8 mouse cellular contexts compared by ENCODE assay signal in the genomic region with DNA sequence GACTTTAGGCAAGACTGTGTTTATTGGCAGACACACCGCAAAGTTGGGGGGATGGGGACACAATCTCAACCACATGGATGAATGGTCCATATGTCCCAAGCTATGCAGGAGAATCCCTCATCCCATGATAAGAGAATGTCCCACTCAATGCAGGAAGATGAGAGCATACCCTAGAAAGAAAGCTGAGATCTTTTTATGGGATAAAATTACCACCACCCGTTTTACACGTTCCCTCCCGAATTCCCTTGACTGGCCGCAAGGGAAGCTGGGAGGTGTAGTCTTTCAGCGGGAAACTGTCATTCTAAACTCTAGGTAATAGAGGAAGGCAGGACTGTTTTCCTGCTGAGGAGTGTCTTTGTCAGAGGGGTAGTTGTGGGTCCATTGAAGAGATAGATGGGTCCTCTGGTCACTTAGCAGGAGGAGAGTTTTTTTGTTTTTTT. TPM values are rescaled to one million over a fixed set of nuclear protein-coding genes. Genes with fewer than 3 reads are reported as not detected.
DNase-seq lines count a peak whose midpoint lies in the region; ATAC-seq lines count a peak whose summit lies in the region.

No protein-coding gene starts in this region.

- peak overlapping the region; percentile 70 for H3K9ac ChIP-seq in midbrain, embryonic 11.5 days (ENCODE audit: low read length)
- peak overlapping the region; percentile 73 for H3K9ac ChIP-seq in stomach, embryonic 16.5 days (ENCODE audit: low read length)

- intact Hi-C loops in left cerebral cortex, postnatal 4 days (cut with DNase I): no loop called here

- ATAC-seq in megakaryocyte, adult 5-6 weeks (ENCODE audit: poor library complexity, severe bottlenecking): no peak
- ATAC-seq in granulocyte monocyte progenitor cell, adult 5-6 weeks (replicated peaks; ENCODE audit: poor library complexity, severe bottlenecking): peak; percentile 36; the same call in 1 of the 2 replicates
- ATAC-seq in midbrain, embryonic 11.5 days (ENCODE audit: low FRiP score): peak; percentile 23; the same call in 1 of the 2 replicates
- ATAC-seq in stomach, embryonic 16.5 days (ENCODE audit: insufficient read depth, low FRiP score): no peak

- no peak overlapping the region for H3K27ac ChIP-seq in midbrain, embryonic 11.5 days (ENCODE audit: low read depth, low read length)
- peak overlapping the region; percentile 79 for H3K27ac ChIP-seq in stomach, embryonic 16.5 days (ENCODE audit: low read length)

- peaks cover 25% of the 10 kb centered on the region for H3K4me1 ChIP-seq in megakaryocyte, embryonic 14.5 days
- peaks cover 5% of the 10 kb centered on the region for H3K4me1 ChIP-seq in midbrain, embryonic 11.5 days (ENCODE audit: control insufficient read depth, insufficient read depth, low read length)
- H3K4me1 ChIP-seq in stomach, embryonic 16.5 days (ENCODE audit: control insufficient read depth, insufficient read depth, low read length): 0 out of 2 replicates have a peak, but pooled peaks cover 3% of the 10 kb centered on the region

- H3K27me3 ChIP-seq in megakaryocyte, embryonic 14.5 days (replicated peaks): no peaks in the 10 kb centered on the region
- H3K27me3 ChIP-seq in midbrain, embryonic 11.5 days (ENCODE audit: control insufficient read depth, insufficient read depth, low read length): no peaks in the 10 kb centered on the region
- no peaks in the 10 kb centered on the region for H3K27me3 ChIP-seq in stomach, embryonic 16.5 days (ENCODE audit: control insufficient read depth, insufficient read depth, low read length)

- H3K9me3 ChIP-seq in megakaryocyte, embryonic 14.5 days: no peaks in the 10 kb centered on the region
- H3K9me3 ChIP-seq in midbrain, embryonic 11.5 days (ENCODE audit: control insufficient read depth, low read length): no peaks in the 10 kb centered on the region
- no peaks in the 10 kb centered on the region for H3K9me3 ChIP-seq in stomach, embryonic 16.5 days (replicated peaks; ENCODE audit: control insufficient read depth, low read length)

- no peaks in the 10 kb centered on the region for H3K36me3 ChIP-seq in megakaryocyte, embryonic 14.5 days (replicated peaks; ENCODE audit: low read length)
- no peaks in the 10 kb centered on the region for H3K36me3 ChIP-seq in midbrain, embryonic 11.5 days (ENCODE audit: control insufficient read depth, insufficient read depth, low read length)
- H3K36me3 ChIP-seq in stomach, embryonic 16.5 days (ENCODE audit: control insufficient read depth, insufficient read depth, low read length): no peaks in the 10 kb centered on the region

- peak overlapping the region; percentile 92 for H3K4me3 ChIP-seq in megakaryocyte, embryonic 14.5 days (replicated peaks)
- peak overlapping the region; percentile 42 for H3K4me3 ChIP-seq in midbrain, embryonic 11.5 days (ENCODE audit: low read depth, low read length)
- peak overlapping the region; percentile 59 for H3K4me3 ChIP-seq in stomach, embryonic 16.5 days (replicated peaks; ENCODE audit: low read length)

- peak overlapping the region; percentile 60 for H3K4me2 ChIP-seq in midbrain, embryonic 11.5 days
- peak overlapping the region; percentile 69 for H3K4me2 ChIP-seq in stomach, embryonic 16.5 days (ENCODE audit: low read depth, low read length)

- peak; percentile 83 for DNase-seq in embryo, embryonic 10.5 days (ENCODE audit: low spot score)
- peak; percentile 61 for DNase-seq in kidney, adult 18-20 months
- peak; percentile 38 for DNase-seq in left cerebral cortex, postnatal 4 days
- peak; percentile 95 for DNase-seq in midbrain, embryonic 11.5 days (ENCODE audit: low spot score, missing footprints)

- 4% methylated on average over 6 of the region's 6 CpGs for WGBS in midbrain, embryonic 11.5 days
- 2% methylated on average over 6 of the region's 6 CpGs for WGBS in stomach, embryonic 16.5 days

RNA-seq across cellular contexts. Expression of gene Prr14l, which starts 3.7 kb away (rescaled TPM):
- 0.36 and 1.3 TPM in 2 replicates for polyA plus RNA-seq in megakaryocyte, embryonic 14.5 days (2012; ENCODE audit: insufficient read depth, low replicate concordance)
- 30.9 and 34.4 TPM in 2 replicates for total RNA-seq in megakaryocyte, adult 5-6 weeks (2015)
- total RNA-seq in megakaryocyte, adult 5-6 weeks (2017): 27.7 and 48.4 TPM in 2 replicates
- 33.0 TPM in 2 replicates for total RNA-seq in granulocyte monocyte progenitor cell, adult 5-6 weeks (2014; fragmentation: Nextera tagmentation)
- 31.1 and 31.6 TPM in 2 replicates for total RNA-seq in granulocyte monocyte progenitor cell, adult 5-6 weeks (2017)
- 10 to 100 TPM; 26.3 to 31.1 TPM for total RNA-seq in left cerebral cortex, postnatal 4 days (2021)
- 14.8 and 15.4 TPM in 2 replicates for polyA plus RNA-seq in midbrain, embryonic 11.5 days (2014; fragmentation: Nextera tagmentation; extraction: Ambion mirVana)
- polyA plus RNA-seq in stomach, embryonic 16.5 days (2015; fragmentation: Nextera tagmentation; extraction: Ambion mirVana): 10.3 and 16.3 TPM in 2 replicates

RNA-seq across cellular contexts. Expression of gene Depdc5, which starts 5.7 kb away (rescaled TPM):
- 0.47 and 0.94 TPM in 2 replicates for polyA plus RNA-seq in megakaryocyte, embryonic 14.5 days (2012; ENCODE audit: insufficient read depth, low replicate concordance)
- total RNA-seq in megakaryocyte, adult 5-6 weeks (2015): 23.2 and 27.1 TPM in 2 replicates
- 25.9 and 27.7 TPM in 2 replicates for total RNA-seq in megakaryocyte, adult 5-6 weeks (2017)
- 37.3 and 48.7 TPM in 2 replicates for total RNA-seq in granulocyte monocyte progenitor cell, adult 5-6 weeks (2014; fragmentation: Nextera tagmentation)
- total RNA-seq in granulocyte monocyte progenitor cell, adult 5-6 weeks (2017): 24.5 and 25.8 TPM in 2 replicates
- 10 to 100 TPM; 48.2 to 50.7 TPM for total RNA-seq in left cerebral cortex, postnatal 4 days (2021)
- 32.4 and 35.0 TPM in 2 replicates for polyA plus RNA-seq in midbrain, embryonic 11.5 days (2014; fragmentation: Nextera tagmentation; extraction: Ambion mirVana)
- polyA plus RNA-seq in stomach, embryonic 16.5 days (2015; fragmentation: Nextera tagmentation; extraction: Ambion mirVana): 16.9 and 19.4 TPM in 2 replicates

RNA-seq across cellular contexts. Expression of gene Gm20671, which starts 30.9 kb away (rescaled TPM):
- polyA plus RNA-seq in megakaryocyte, embryonic 14.5 days (2012; ENCODE audit: insufficient read depth, low replicate concordance): 1.2 TPM in 1 of 2 replicates, not detected in the other
- not detected in 2 replicates for total RNA-seq in megakaryocyte, adult 5-6 weeks (2015)
- 1.2 TPM in 1 of 2 replicates, not detected in the other for total RNA-seq in megakaryocyte, adult 5-6 weeks (2017)
- not detected in 2 replicates for total RNA-seq in granulocyte monocyte progenitor cell, adult 5-6 weeks (2014; fragmentation: Nextera tagmentation)
- 6.3 TPM in 1 of 2 replicates, not detected in the other for total RNA-seq in granulocyte monocyte progenitor cell, adult 5-6 weeks (2017)
- not detected for total RNA-seq in left cerebral cortex, postnatal 4 days (2021)
- not detected in 2 replicates for polyA plus RNA-seq in midbrain, embryonic 11.5 days (2014; fragmentation: Nextera tagmentation; extraction: Ambion mirVana)
- not detected in 2 replicates for polyA plus RNA-seq in stomach, embryonic 16.5 days (2015; fragmentation: Nextera tagmentation; extraction: Ambion mirVana)

Comparison
In these comparisons a context has a peak if more than half of its experiments do, and no peak if none do; other contexts are left out.
1. H3K4me3 ChIP-seq: peak in every context shown above with its lines; median percentile 92 in megakaryocyte, embryonic 14.5 days; 59 in stomach, embryonic 16.5 days; 42 in midbrain, embryonic 11.5 days.
2. ATAC-seq: peak in granulocyte monocyte progenitor cell, adult 5-6 weeks (single experiment) and midbrain, embryonic 11.5 days (single experiment); none in megakaryocyte, adult 5-6 weeks (single experiment) and stomach, embryonic 16.5 days (single experiment).
3. DNase-seq: peak in every context shown above with its lines; median percentile 95 in midbrain, embryonic 11.5 days; 83 in embryo, embryonic 10.5 days; 61 in kidney, adult 18-20 months; 38 in left cerebral cortex, postnatal 4 days.